Comparison of ENCODE assay signal across 15 mouse cellular contexts in genomic region chr3:64844665-64845064, GRCm38 (mm10). TPM values are rescaled to one million over a fixed set of nuclear protein-coding genes. Genes with fewer than 3 reads are reported as not detected.
"Had no signal": no experiment of that assay in that cellular context is flagged by ENCODE, and none has a peak within 500 bp of the region (broad histone marks: within the 10 kb centered on the region; RNA-seq: fewer than 3 reads in every experiment).

Gene Vmn2r7, minus strand, starts transcription at chr3:64844765.

RNA-seq across cellular contexts. Expression of gene Vmn2r7, which starts in this region (rescaled TPM):
- polyA plus RNA-seq: embryonic facial prominence, embryonic 11.5 days; embryonic facial prominence, embryonic 13.5 days; embryonic facial prominence, embryonic 14.5 days; embryonic facial prominence, embryonic 15.5 days; erythroblast, embryonic 14.5 days; forebrain, embryonic 10.5 days; forebrain, embryonic 11.5 days; forebrain, embryonic 12.5 days; forebrain, embryonic 13.5 days; forebrain, embryonic 14.5 days; forebrain, embryonic 15.5 days; forebrain, embryonic 16.5 days; forebrain, postnatal 0 days; gonadal fat pad, adult 2 months; heart, adult 2 months had no signal
